Mouse (Mus musculus) heart, postnatal 0 days (tissue): Measurements from ENCODE around the gene Adgrg3.

Experiments
- CTCF ChIP-seq: IDR thresholded peaks from 2 replicates; pipeline ENCODE4 v1.5.1; 2016; ENCODE audit warnings: antibody characterized with exemption, control low read depth, low read depth
- EP300 ChIP-seq: IDR thresholded peaks from 2 replicates; pipeline ENCODE4 v1.6.1; 2016; ENCODE audit warnings: antibody characterized with exemption, low read depth

DNA sequence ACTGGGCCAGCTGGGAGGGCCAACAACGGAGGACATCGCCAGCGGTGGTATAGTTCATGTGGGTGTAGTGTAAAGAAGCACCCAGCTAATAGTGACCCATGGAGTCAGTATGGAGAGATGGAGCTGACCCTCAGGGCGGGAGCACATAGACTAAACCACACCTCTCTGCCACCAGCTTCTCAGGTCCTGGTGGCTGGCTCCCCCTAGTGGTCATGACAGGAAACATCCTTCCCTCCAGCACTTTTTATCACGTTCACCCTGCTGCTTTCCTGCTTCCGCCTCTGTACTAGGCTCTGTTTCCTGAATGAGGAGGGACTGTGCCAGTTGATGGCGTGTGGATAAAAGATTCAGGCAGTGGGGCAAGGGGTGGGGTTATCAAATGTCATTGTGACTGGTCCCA is 15.8 kb upstream of the Adgrg3 start:
- TF ChIP-seq EP300 = peak; percentile 89
- peak; percentile 99 for TF ChIP-seq CTCF
